Mouse (Mus musculus) lung, embryonic 15.5 days (tissue): ENCODE data around the gene Zfp644. TPM values are rescaled to one million over a fixed set of nuclear protein-coding genes. Genes with fewer than 3 reads are reported as not detected.
"Not testable (repeated sequence)": the region's sequence is repeated elsewhere in the genome, so short reads cannot be mapped to it uniquely, and the experiment has no call there.

Experiments
- ATAC-seq: fragments of 200-750 bp; cut with Nextera tagmentation; 2 replicates; pipeline ENCODE4 v1.8.0; 2017; ENCODE audit warnings: moderate number of reproducible peaks, borderline replicate concordance; ENCODE audit not compliant: low FRiP score, low TSS enrichment; ENCODE audit errors: extremely low read depth
- H3K27ac ChIP-seq: fragments of 300-500 bp; sonication (generic); 2 replicates; pipeline ENCODE4 v1.5.1; 2015; ENCODE audit warnings: moderate library complexity, mild to moderate bottlenecking, inconsistent platforms
- H3K27me3 ChIP-seq: fragments of 300-500 bp; sonication (generic); 2 replicates; pipeline ENCODE4 v1.6.1; 2015; ENCODE audit warnings: inconsistent platforms
- H3K36me3 ChIP-seq: fragments of 300-500 bp; sonication (generic); 2 replicates; pipeline ENCODE4 v1.6.1; 2015; ENCODE audit warnings: inconsistent platforms
- H3K4me1 ChIP-seq: fragments of 300-500 bp; sonication (generic); 2 replicates; pipeline ENCODE4 v1.6.1; 2015; ENCODE audit warnings: inconsistent platforms
- H3K4me2 ChIP-seq: fragments of 300-500 bp; sonication (generic); 2 replicates; pipeline ENCODE4 v1.6.1; 2015; ENCODE audit warnings: inconsistent platforms, mild to moderate bottlenecking, moderate library complexity
- H3K4me3 ChIP-seq: fragments of 300-500 bp; sonication (generic); 2 replicates; pipeline ENCODE4 v1.5.1; 2015; ENCODE audit warnings: mild to moderate bottlenecking, inconsistent platforms
- H3K9ac ChIP-seq: fragments of 300-500 bp; sonication (generic); 2 replicates; pipeline ENCODE4 v1.6.1; 2015; ENCODE audit warnings: inconsistent platforms
- H3K9me3 ChIP-seq: fragments of 300-500 bp; sonication (generic); 2 replicates; pipeline ENCODE4 v1.6.1; 2016; ENCODE audit warnings: inconsistent platforms
- whole genome bisulfite sequencing: fragments of 180-500 bp; shearing (Covaris S2); methylation state at CpG from one replicate; pipeline ENCODE4 v1.1.7; 2015; 5-methylcytosine and 5-hydroxymethylcytosine counted together
- polyA plus RNA-seq: library from polyadenylated mRNA; unstranded; fragments of >200 nt; fragmentation: Nextera tagmentation; extraction: Ambion mirVana; gene quantifications from 2 replicates; pipeline ENCODE4 v1.2.1, GENCODE M21; 2015

Gene Zfp644
- polyA plus RNA-seq, 1 experiment from 2014 or later: 61.1 TPM

DNA sequence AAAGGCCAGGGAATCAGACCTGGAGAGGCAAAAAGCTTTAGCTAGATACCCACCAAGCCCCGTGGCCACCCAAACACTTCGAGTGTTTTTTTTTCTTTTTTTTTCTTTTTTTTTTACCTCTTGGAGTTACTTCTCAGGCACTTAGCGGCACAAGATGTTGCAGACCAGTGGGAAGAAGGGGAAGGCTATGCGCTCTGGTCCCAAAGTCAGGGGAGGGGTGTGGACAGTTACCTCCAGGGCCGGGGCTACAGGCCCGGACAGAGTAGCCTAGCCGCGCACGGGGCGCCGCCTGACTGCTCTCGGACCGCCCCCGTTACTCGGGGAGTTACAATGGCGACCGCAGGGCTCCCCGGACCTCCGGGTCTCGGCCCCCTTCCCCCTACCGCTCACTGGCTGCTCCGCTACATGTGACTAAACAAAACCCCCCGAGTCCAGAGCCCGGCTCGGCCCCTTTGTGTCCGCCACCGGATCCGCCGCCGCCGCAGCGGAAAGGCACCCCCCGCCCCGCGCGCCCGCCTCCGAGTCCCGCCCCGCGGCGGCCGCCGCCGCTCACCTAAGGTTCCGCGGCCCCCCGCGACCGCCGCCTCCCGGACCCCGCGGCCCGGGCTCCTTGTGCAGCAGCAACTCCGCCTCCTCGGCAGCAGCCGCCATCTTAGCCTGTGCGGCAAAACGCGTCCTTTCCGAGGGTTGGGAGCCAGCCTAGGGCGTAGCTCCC, 1.2 kb downstream of the Zfp644 start:
- 2% methylated on average over 51 of the region's 63 CpGs for WGBS

DNA sequence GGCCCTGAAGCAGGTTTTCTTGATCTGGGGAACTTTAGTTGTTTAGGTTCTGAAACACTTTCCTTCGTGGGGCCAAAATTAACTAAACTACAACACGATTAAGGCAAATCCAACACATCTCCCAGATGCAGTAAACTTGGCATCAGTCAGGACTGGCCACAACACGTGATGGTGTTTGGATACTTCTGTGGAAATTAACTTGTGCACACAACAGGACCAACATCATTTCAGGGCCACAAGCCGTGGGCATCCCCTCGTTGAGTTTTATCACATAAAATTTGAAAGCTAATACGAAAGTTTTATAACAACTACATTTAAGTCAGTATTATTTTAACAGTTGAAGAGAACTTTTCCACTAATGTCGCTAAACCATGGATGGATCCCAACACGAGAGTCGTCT, 1.9 kb downstream of the Zfp644 start:
- Histone ChIP-seq H3K4me2 (peak overlapping the region; percentile 67), H3K4me3 (peak overlapping the region; percentile 78), H3K27ac (peak overlapping the region; percentile 99; the same call in 1 of the 2 replicates), H3K27me3 (no peaks in the 10 kb centered on the region), H3K36me3 (peaks cover 7% of the 10 kb centered on the region; the same call in 1 of the 2 replicates), H3K4me1 (peaks cover 23% of the 10 kb centered on the region; the same call in 1 of the 2 replicates), H3K9me3 (no peaks in the 10 kb centered on the region), H3K9ac (peak overlapping the region; percentile 97)
- WGBS: 24% methylated on average over 9 of the region's 9 CpGs
- no peak for ATAC-seq

More for the DNA sequence above, 1.2 kb downstream of the Zfp644 start:
- peaks cover 2% of the 10 kb centered on the region; the same call in 1 of the 2 replicates for H3K36me3 ChIP-seq
- peak overlapping the region; percentile 67 for H3K4me2 ChIP-seq
- peak overlapping the region; percentile 97 for H3K9ac ChIP-seq
- H3K9me3 ChIP-seq: no peaks in the 10 kb centered on the region
- H3K4me3 ChIP-seq: peak overlapping the region; percentile 78
- ATAC-seq: peak; percentile 85
- peak overlapping the region; percentile 99 for H3K27ac ChIP-seq
- no peaks in the 10 kb centered on the region for H3K27me3 ChIP-seq
- peaks cover 23% of the 10 kb centered on the region; the same call in 1 of the 2 replicates for H3K4me1 ChIP-seq

DNA sequence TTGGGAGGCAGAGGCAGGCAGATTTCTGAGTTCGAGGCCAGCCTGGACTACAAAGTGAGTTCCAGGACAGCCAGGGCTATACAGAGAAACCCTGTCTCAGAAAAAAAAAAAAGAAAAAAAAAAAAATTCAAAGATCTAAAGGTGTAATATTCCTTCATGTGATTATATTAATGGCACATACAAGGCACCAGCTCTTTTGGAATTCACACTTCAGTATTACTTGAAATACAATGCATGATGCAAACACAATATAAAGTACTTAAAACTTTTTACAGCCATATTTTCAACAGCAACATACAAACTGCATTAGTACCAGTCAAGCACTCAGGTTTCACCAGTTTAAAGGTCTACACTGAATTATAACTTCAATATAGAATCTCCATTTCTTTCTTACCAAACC, 2.4 kb downstream of the Zfp644 start:
- 94% methylated on average over 1 of the region's 1 CpGs for WGBS
- no peaks in the 10 kb centered on the region for H3K9me3 ChIP-seq
- peak overlapping the region; percentile 67 for H3K4me2 ChIP-seq
- H3K4me3 ChIP-seq: peak overlapping the region; percentile 78
- 0 out of 2 replicates have a peak overlapping the region, but pooled peaks have one; percentile 97 for H3K9ac ChIP-seq
- no peak overlapping the region for H3K27ac ChIP-seq
- H3K27me3 ChIP-seq: no peaks in the 10 kb centered on the region
- H3K4me1 ChIP-seq: peaks cover 23% of the 10 kb centered on the region; the same call in 1 of the 2 replicates
- no peak for ATAC-seq
- peaks cover 7% of the 10 kb centered on the region; the same call in 1 of the 2 replicates for H3K36me3 ChIP-seq

DNA sequence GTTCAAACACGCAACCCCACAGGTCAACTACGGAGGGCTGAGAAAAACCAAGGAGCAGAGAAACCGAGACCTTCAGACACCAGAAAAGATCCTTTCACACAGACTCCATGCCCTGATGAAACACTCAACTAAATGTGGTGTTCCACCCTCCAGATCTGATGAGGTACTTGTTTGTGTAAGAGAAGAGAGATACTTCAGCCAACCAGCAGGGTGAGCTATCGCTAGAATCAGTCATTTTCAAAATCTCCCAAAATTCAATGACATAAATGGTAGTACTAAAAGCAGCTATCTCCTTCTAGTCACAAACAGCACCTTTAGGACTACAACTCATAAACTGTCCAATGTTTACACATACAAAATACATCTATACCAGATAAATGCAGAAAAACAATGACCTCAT, 4.1 kb downstream of the Zfp644 start:
- no peaks in the 10 kb centered on the region for H3K9me3 ChIP-seq
- peaks cover 7% of the 10 kb centered on the region; the same call in 1 of the 2 replicates for H3K36me3 ChIP-seq
- no peak overlapping the region for H3K9ac ChIP-seq
- H3K4me2 ChIP-seq: no peak overlapping the region
- no peaks in the 10 kb centered on the region for H3K27me3 ChIP-seq
- peaks cover 23% of the 10 kb centered on the region; the same call in 1 of the 2 replicates for H3K4me1 ChIP-seq
- no peak overlapping the region for H3K4me3 ChIP-seq
- H3K27ac ChIP-seq: no peak overlapping the region
- 76% methylated on average over 4 of the region's 4 CpGs for WGBS
- ATAC-seq: no peak

DNA sequence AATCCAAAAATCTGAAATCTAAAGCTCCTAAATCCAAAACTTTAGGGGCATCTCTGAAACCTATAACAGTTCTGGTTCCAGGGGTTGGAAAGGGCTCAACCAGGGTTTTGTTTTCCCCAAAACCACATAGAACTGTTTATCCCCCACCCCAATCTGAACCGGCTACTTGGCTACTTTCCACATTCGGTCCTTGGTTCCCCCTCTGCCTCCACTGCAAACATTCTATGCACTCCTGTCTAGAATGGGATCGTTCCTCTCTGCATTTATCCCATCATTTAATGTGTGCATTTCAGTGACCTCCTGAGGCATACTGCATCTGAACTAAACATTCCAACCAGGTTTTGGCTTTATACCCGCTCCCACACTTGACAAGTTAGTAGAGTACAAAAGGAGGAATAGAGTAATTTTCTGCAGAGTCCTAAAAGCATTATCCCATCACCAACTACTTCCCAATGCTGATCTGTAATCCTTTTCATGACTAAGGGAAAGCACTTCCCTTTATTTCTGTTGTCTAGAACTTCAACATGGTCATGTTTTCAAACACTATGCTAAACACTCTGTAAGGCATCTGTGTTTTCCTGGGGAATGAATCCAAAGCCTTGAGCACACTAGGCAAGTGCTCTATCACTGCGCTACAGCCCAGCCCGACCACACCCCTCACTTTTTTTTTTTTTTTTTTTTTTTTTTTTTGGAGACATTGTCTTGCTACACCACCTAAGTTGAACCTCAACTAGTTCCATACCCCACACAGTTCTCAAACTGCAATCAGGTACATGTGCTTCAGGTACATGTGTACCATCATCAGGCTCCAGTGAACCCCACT, 16.2 kb downstream of the Zfp644 start:
- Histone ChIP-seq H3K4me2 (no peak overlapping the region), H3K4me3 (no peak overlapping the region), H3K27me3 (no peaks in the 10 kb centered on the region), H3K9me3 (no peaks in the 10 kb centered on the region), H3K4me1 (0 out of 2 replicates have a peak, but pooled peaks cover 5% of the 10 kb centered on the region), H3K27ac (no peak overlapping the region), H3K36me3 (peaks cover 7% of the 10 kb centered on the region; the same call in 1 of the 2 replicates), H3K9ac (no peak overlapping the region)
- 90% methylated on average over 6 of the region's 6 CpGs for WGBS
- no peak for ATAC-seq

DNA sequence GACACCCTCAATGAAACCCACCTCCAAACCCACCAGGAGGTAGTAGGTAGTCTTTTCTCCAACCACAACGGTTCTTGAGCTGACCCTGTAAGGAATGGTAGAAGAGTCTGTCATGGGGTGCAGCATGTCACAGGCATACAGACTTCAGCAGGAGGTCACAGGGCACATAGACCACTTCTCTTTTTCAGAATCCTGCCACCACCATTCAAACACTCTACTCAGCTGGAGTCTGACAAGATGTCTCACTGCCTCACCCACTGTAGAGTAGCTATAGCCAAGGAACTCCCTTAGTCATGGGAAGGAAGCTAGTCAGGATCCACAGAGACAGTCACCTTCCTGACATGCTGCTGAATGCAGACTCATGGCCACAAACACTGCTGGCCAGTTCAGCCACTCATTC, 17.4 kb downstream of the Zfp644 start:
- 88% methylated on average over 1 of the region's 1 CpGs for WGBS
- Histone ChIP-seq H3K36me3 (peaks cover 7% of the 10 kb centered on the region; the same call in 1 of the 2 replicates), H3K27me3 (no peaks in the 10 kb centered on the region), H3K4me1 (0 out of 2 replicates have a peak, but pooled peaks cover 5% of the 10 kb centered on the region), H3K9me3 (no peaks in the 10 kb centered on the region), H3K4me3 (no peak overlapping the region), H3K9ac (no peak overlapping the region), H3K27ac (no peak overlapping the region), H3K4me2 (no peak overlapping the region)
- no peak; the same call in 1 of the 2 replicates for ATAC-seq

DNA sequence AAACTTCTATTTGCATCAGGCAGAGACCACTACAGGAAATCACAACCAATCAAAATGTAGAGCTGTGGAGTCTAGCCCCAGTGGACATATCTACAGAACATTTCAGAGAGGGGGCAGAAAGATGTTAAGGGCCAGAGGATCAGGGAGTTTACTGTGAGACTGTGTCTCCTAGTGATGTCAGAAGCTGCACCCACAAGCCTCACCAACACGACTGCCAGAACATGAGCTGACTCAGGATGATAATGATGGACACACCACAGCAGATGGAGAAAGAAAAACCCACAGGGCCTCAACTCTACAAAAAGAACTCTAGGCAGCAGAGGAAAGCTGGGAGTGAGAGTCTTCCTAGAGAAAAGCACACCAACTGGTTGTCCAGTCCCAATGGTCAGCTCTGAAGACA, 18.3 kb downstream of the Zfp644 start:
- H3K9me3 ChIP-seq, H3K9ac ChIP-seq, H3K4me3 ChIP-seq, H3K36me3 ChIP-seq, H3K4me2 ChIP-seq, ATAC-seq, H3K4me1 ChIP-seq, H3K27ac ChIP-seq, H3K27me3 ChIP-seq: not testable (repeated sequence)
- 57% methylated on average over 1 of the region's 1 CpGs for WGBS

DNA sequence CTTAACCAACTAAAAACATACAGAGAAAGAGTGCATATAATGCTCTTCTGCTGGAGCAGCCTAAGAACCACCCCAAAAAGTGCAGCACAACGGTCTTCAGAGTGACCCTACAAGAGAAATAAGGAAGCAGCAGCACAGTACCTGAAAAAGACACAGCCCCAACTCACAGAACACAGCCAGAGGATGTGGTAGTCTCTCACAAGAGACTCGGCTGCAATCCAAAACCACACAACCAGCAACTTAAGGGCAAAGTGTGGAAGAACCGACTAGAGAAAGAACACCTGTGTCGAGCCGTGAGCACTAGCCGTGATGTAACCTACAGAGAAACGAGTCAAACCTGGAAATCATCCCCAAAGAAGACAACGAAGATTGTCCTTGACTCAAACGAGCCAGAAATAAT, 20.3 kb downstream of the Zfp644 start:
- H3K27ac ChIP-seq: no peak overlapping the region
- WGBS: 84% methylated on average over 9 of the region's 9 CpGs
- no peak for ATAC-seq
- no peak overlapping the region for H3K4me2 ChIP-seq
- H3K9ac ChIP-seq: no peak overlapping the region
- no peaks in the 10 kb centered on the region for H3K4me1 ChIP-seq
- no peaks in the 10 kb centered on the region for H3K27me3 ChIP-seq
- peaks cover 1% of the 10 kb centered on the region; the same call in 1 of the 2 replicates for H3K36me3 ChIP-seq
- no peaks in the 10 kb centered on the region for H3K9me3 ChIP-seq
- H3K4me3 ChIP-seq: no peak overlapping the region

DNA sequence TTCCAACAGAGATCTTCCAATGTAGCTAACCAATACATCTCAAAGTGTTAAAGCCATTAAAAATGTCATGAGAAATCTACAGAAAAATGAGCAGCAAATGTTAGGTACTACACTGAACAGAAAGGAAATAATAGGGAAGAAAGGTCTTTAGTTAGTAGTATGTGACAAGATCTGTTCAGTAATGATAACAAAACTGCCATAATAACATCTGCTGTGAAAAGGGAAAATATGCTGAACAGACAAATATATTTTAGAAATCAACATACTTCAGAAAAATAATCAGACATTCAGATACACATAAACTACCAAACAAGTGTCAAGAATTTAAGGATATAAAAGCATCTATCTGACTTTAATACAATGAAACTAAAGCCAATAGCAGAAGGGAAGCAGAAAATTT, 24.5 kb downstream of the Zfp644 start:
- no peaks in the 10 kb centered on the region for H3K4me1 ChIP-seq
- ATAC-seq: no peak
- no peak overlapping the region for H3K27ac ChIP-seq
- H3K4me2 ChIP-seq: no peak overlapping the region
- no peak overlapping the region for H3K4me3 ChIP-seq
- H3K9ac ChIP-seq: no peak overlapping the region
- H3K9me3 ChIP-seq: no peaks in the 10 kb centered on the region
- H3K27me3 ChIP-seq: no peaks in the 10 kb centered on the region
- H3K36me3 ChIP-seq: peaks cover 9% of the 10 kb centered on the region; the same call in 1 of the 2 replicates

DNA sequence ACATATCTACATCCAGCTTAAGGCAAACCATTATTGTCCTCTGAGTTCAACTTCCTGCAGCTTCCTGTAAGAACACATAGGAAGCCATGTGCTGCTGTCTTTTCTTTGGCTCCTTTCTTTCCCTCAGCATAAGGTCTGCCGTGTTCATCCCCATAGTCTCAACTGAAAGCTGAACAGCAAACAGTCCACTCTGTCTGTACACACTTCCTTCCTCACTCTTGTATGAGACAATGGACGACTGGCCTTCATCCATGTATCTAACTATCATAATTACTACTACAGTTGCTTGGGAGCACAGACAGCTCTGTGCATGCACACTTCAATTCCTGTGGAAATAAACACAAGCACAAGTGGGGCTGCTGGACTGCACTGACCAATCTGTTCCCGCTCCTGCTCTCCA, 25.2 kb downstream of the Zfp644 start:
- no peak; the same call in 1 of the 2 replicates for ATAC-seq
- Histone ChIP-seq H3K27me3 (no peaks in the 10 kb centered on the region), H3K27ac (no peak overlapping the region), H3K4me3 (no peak overlapping the region), H3K4me2 (no peak overlapping the region), H3K9me3 (no peaks in the 10 kb centered on the region), H3K4me1 (no peaks in the 10 kb centered on the region), H3K9ac (no peak overlapping the region), H3K36me3 (peaks cover 9% of the 10 kb centered on the region; the same call in 1 of the 2 replicates)
- WGBS: 50% methylated on average over 3 of the region's 3 CpGs

DNA sequence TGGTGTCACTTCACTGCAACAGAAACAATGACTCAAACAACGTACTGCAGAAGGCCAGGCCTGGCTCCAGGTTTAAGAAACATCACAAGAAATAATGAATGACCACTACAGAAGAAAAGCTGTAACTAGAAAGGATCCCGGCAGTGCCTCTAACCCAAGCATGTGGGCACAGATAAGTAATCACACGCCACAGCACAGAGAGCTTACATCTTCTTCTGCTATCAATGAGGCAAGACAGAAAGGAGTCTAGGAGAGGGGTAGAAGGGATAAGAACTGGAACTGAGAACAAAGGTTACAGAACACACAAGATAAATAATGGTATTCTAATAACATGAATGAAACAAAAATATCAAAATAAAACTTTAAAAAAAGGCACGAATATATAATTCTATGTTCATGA, 32.2 kb downstream of the Zfp644 start:
- Histone ChIP-seq H3K9me3 (no peaks in the 10 kb centered on the region), H3K27me3 (no peaks in the 10 kb centered on the region), H3K27ac (no peak overlapping the region), H3K9ac (no peak overlapping the region), H3K4me2 (no peak overlapping the region), H3K4me3 (no peak overlapping the region), H3K4me1 (no peaks in the 10 kb centered on the region), H3K36me3 (peaks cover 10% of the 10 kb centered on the region)
- 78% methylated on average over 4 of the region's 4 CpGs for WGBS
- ATAC-seq: no peak

DNA sequence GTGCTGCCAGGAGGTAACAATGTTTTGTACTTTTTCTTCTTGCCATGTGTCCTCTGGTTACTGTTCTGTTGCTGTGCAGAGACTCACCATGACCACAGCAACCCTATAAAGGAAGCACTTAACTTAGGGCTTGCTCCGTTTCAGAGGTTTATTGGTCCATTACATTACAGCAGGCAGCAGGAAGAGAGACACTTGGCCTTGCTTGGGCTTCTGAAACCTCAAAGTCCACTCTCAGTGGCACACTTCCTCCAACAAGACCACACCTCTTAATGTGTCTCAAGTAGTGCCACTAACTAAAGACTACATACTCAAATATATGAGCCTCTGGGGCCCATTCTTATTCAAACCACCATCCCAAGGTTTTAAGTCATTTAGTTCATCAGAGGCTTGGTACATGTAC, 36.2 kb downstream of the Zfp644 start:
- no peak for ATAC-seq
- 55% methylated on average over 1 of the region's 1 CpGs for WGBS
- H3K9me3 ChIP-seq: no peaks in the 10 kb centered on the region

More for the DNA sequence above, 36.2 kb downstream of the Zfp644 start:
- H3K27me3 ChIP-seq: no peaks in the 10 kb centered on the region
- no peak overlapping the region for H3K4me3 ChIP-seq
- no peak overlapping the region for H3K9ac ChIP-seq
- H3K4me2 ChIP-seq: no peak overlapping the region
- H3K27ac ChIP-seq: no peak overlapping the region
- peaks cover 7% of the 10 kb centered on the region for H3K36me3 ChIP-seq
- H3K4me1 ChIP-seq: no peaks in the 10 kb centered on the region
